Mouse (Mus musculus): ENCODE measurements around the gene C3. TPM values are rescaled to one million over a fixed set of nuclear protein-coding genes. Genes with fewer than 3 reads are reported as not detected.

Gene C3
- polyA plus RNA-seq, 1 experiment: 2.0 TPM

DNA sequence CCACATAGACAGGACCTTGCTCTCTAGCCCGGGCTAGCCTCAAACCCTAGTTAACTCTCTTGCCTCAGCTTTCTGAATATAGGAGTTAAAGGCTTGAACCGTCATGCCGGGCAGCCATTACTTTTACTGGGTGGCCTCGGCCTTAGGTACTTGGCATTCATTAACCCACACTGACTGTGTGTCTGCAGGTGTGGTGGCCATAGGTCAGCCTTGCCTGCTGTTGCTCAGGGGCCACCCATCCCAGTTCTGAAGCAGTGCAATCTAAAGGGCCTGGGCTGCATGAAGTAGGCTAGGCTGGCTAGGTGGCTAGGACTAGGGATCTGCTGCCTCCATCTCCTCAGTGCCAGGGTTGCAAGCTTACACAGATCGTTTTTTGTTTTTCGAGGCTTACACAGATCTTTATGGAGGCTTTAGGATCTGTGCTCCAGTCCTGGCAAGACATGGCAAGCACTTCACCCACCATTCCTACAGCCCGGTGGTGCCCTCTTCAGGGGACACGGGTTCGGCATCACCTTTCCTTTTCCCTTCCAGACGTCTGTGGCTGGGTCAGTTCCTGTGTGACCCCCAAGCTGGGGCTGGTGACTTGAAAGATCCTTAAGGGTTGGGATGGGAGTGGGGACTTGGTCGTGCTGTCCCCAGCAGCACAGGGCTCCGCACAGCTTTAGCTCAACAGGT is 6.5 kb upstream of the C3 start:
- no peak for TF ChIP-seq CTCF (IDR thresholded peaks at IDR 0.05; ENCODE audit: borderline replicate concordance, extremely low read depth, insufficient read depth, insufficient read length)
- no peak for TF ChIP-seq POLR2A (IDR thresholded peaks at IDR 0.05; ENCODE audit: borderline replicate concordance, extremely low read depth, insufficient read depth, insufficient read length, poor library complexity, severe bottlenecking)
- DNase-seq (ENCODE audit: low read depth): no peak

DNA sequence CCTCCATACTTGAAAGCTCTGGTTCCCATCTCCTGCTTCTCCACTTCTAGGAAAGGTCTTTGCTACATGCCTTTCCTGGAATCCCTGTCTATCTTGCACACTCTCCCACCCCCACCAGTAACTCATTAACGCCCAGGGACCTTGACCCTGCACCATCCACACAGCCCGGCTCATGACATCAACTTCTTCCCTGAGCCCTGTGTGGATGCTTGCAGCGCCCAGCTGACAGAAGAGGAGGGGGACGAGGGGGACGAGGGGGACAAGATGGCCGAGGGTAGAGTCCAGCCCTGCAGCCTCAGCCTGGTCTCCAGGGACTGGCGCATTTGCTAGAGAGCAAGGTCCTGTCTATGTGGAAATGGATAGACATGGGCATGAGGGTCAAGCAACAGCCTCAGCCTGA is 5.1 kb upstream of the C3 start:
- TF ChIP-seq CTCF (IDR thresholded peaks at IDR 0.05; ENCODE audit: borderline replicate concordance, extremely low read depth, insufficient read depth, insufficient read length) (no peak), POLR2A (IDR thresholded peaks at IDR 0.05; ENCODE audit: borderline replicate concordance, extremely low read depth, insufficient read depth, insufficient read length, poor library complexity, severe bottlenecking) (no peak)
- DNase-seq (ENCODE audit: low read depth): no peak

DNA sequence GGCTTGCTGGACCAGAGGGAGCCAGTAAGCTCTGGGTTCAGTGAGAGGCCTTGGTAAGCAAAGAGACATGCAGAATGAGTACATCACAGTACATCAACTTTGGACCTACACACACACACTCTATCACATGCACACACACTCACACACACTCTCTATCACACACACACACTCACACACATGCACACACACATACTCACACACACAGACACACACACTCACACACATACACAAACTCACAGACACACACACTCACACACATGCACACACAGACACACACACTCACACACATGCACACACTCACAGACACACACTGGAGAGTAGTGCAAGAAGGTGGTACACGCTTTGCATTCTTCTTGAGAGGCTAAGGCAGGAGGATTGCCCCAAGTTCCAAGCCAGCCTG is 4.3 kb upstream of the C3 start:
- no peak for DNase-seq (ENCODE audit: low read depth)
- TF ChIP-seq CTCF (IDR thresholded peaks at IDR 0.05; ENCODE audit: borderline replicate concordance, extremely low read depth, insufficient read depth, insufficient read length): no peak
- no peak for TF ChIP-seq POLR2A (IDR thresholded peaks at IDR 0.05; ENCODE audit: borderline replicate concordance, extremely low read depth, insufficient read depth, insufficient read length, poor library complexity, severe bottlenecking)

DNA sequence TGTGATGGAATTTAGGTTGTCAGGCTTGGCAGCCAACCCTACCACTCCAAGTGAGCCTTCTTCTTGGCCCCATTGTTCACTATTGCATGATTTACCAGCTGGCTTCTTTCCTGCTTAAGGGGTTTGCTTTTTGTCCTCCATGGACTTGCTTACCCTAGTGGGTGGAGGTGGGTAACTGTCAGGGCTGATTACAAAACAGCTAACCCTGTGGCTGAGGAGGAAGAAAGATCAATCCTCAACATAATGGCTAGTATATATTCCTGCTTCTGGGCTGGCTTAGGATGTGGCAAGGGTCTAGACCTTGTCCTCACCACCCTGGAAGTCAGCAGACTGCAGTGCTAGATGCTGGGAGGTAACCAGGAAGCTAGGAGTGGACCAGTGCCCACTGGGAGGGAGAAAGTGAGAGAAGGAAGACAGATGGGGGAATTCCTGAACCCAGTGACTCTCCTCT is 3.4 kb upstream of the C3 start:
- no peak for DNase-seq (ENCODE audit: low read depth)
- TF ChIP-seq POLR2A (IDR thresholded peaks at IDR 0.05; ENCODE audit: borderline replicate concordance, extremely low read depth, insufficient read depth, insufficient read length, poor library complexity, severe bottlenecking): no peak
- no peak for TF ChIP-seq CTCF (IDR thresholded peaks at IDR 0.05; ENCODE audit: borderline replicate concordance, extremely low read depth, insufficient read depth, insufficient read length)

DNA sequence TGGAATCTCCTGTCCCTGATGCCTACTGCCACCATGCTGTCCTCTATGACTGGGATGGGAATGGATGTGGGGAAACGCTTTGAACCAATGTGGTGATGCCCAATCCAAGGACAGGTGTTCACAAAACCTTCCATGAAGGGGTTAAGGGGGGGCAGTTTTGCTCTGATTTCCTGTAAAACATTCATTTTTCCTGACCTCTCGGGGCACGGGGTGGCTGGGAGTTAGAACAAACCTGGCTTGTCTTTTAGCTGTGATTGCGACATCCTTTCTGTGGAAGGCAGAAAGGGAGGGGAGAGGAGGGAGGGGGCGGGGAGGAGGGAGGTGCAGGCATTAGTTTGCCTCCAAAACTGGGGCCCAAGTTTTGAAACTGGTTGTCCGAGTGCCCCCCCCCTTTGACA is 2.8 kb upstream of the C3 start:
- TF ChIP-seq POLR2A (IDR thresholded peaks at IDR 0.05; ENCODE audit: borderline replicate concordance, extremely low read depth, insufficient read depth, insufficient read length, poor library complexity, severe bottlenecking): no peak
- no peak for TF ChIP-seq CTCF (IDR thresholded peaks at IDR 0.05; ENCODE audit: borderline replicate concordance, extremely low read depth, insufficient read depth, insufficient read length)
- no peak for DNase-seq (ENCODE audit: low read depth)

DNA sequence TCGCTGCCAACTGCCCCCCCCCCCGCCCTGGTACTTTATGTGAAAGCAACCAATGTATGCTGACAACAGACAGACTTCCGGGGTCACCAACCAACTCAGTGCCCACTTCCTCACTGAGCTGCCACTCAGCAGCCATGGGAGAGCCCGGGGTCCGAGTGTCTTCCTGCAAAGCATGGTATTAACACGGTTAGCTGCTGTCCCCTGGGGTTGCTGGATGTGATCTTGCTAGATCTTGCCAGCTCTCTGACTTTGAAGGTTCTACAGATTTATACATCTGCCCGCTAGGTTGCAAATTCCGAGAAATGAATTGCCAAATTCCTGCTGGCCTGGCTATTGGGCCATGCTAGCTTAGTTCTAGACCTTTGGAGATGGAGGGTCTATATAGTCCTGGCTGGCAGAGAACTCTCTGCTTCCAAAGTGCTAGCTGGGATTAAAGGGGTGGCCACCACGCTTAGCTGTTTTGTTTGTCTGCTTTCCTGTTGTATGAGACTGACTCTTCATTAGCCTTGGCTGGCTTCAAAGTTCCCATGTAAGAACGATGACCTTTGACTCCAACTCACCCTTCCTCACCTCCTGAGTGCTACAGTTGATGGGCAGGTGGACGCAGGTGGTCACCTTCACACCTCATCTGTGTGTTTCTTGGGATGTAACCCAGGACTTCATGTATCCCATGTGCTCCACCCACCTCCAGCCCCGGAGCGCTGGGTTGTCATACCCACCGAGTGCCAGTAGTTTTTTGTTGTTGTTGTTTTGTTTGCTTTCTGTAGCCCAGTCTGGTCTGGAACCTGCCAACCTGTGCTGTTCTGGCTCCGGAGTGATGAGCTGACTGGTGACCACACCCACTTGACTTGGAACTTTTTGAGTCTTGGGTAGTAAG is 2.2 kb upstream of the C3 start:
- no peak for TF ChIP-seq POLR2A (IDR thresholded peaks at IDR 0.05; ENCODE audit: borderline replicate concordance, extremely low read depth, insufficient read depth, insufficient read length, poor library complexity, severe bottlenecking)
- TF ChIP-seq CTCF (IDR thresholded peaks at IDR 0.05; ENCODE audit: borderline replicate concordance, extremely low read depth, insufficient read depth, insufficient read length): no peak

DNA sequence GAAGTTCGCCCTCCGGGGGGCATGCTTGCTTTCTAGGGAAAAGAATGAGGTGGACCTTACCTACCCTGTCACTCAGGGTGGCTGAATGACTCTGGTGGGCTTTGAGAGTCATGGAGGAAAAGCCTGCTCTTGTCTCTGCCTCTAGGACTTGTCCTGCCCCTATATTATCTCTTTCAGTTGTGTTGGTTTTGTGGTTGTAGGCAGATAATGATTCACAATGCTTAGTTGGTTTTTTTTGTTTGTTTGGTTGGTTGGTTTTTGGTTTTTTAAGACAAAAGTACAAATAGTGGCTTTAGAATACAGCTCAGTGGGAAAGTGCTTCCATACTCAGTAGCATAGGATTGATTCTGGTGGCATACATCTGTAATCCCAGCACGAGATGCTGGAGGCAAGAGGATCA is 937 bp upstream of the C3 start:
- no peak for DNase-seq (ENCODE audit: low read depth)
- TF ChIP-seq POLR2A (IDR thresholded peaks at IDR 0.05; ENCODE audit: borderline replicate concordance, extremely low read depth, insufficient read depth, insufficient read length, poor library complexity, severe bottlenecking) (no peak), CTCF (IDR thresholded peaks at IDR 0.05; ENCODE audit: borderline replicate concordance, extremely low read depth, insufficient read depth, insufficient read length) (no peak)

More for the DNA sequence above, 2.2 kb upstream of the C3 start:
- no peak for DNase-seq (ENCODE audit: low read depth)

DNA sequence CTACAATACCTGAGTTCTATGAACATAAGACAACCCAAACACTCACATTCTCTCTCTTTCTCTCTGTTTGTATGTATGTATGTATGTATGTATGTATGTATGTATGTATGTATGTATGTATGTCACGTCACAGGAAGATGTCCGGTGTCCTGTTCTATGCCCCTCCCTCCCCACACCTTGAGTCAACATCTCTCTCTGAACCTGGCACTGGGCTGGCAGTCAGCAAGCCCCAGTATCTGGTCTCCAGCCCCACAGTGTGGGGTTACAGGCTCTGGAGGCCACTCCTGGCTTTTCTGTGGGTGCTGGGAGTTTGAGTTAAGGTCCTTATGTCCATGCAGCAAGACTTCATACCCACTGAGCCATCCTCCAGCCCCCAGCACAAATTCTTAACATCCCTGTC is 468 bp downstream of the C3 start:
- no peak for TF ChIP-seq POLR2A (IDR thresholded peaks at IDR 0.05; ENCODE audit: borderline replicate concordance, extremely low read depth, insufficient read depth, insufficient read length, poor library complexity, severe bottlenecking)
- no peak for TF ChIP-seq CTCF (IDR thresholded peaks at IDR 0.05; ENCODE audit: borderline replicate concordance, extremely low read depth, insufficient read depth, insufficient read length)
- no peak for DNase-seq (ENCODE audit: low read depth)

DNA sequence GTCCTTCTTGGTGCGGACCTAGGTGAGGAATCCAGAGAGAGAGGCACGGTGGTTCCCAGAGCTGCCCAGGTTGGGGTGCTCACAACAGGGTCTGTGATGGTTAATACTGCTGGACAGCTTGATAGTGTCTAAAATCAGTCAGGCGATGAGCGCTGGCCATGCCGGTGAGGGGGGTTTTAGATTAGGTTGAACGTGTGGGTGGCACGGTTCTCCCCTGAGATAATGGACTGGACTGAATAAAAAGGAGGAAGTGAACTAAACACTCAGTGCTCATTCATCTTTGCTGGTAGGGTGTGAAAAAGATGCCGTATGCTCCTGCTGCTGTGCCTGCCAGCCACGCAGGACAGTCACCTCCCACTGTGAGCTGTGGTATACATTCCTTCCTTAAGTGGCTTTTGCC is 4.6 kb downstream of the C3 start:
- TF ChIP-seq CTCF (IDR thresholded peaks at IDR 0.05; ENCODE audit: borderline replicate concordance, extremely low read depth, insufficient read depth, insufficient read length): no peak
- no peak for TF ChIP-seq POLR2A (IDR thresholded peaks at IDR 0.05; ENCODE audit: borderline replicate concordance, extremely low read depth, insufficient read depth, insufficient read length, poor library complexity, severe bottlenecking)
- DNase-seq (ENCODE audit: low read depth): no peak

DNA sequence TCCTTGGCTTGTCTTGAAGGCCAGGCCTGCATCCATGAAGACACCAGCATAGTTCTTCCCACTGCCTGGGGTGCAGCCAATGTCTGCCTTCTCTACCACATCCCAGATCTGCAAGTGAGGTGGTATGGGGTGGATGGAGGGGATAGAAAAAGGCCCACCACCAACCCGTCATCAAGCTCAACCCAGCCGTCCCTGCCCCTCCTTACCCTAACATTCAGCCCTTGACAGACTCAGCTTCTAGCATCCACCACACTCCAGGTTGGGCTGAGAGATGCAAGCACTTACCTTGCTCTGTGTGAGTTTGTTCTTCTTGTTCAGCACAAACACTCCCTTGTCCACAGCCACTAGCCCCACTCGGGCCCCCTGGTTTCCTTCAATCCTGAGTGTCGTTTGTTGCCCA is 6.0 kb downstream of the C3 start:
- TF ChIP-seq CTCF (IDR thresholded peaks at IDR 0.05; ENCODE audit: borderline replicate concordance, extremely low read depth, insufficient read depth, insufficient read length): no peak
- no peak for TF ChIP-seq POLR2A (IDR thresholded peaks at IDR 0.05; ENCODE audit: borderline replicate concordance, extremely low read depth, insufficient read depth, insufficient read length, poor library complexity, severe bottlenecking)
- no peak for DNase-seq (ENCODE audit: low read depth)

DNA sequence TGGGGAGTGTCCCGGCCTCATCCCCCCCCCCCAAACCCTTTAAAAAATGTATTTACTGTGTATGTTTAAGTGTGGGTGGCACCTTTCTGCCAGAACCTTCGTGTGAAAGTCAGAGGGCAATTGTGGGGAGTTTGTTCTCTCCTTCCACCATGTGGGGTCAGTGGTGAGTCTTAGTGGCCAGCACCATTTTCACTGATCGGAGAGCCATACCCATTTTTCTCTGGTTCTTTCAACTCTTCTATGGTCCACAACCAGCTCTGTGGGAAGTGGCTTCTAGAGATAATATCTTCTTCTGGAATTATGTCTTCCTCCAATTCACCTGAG is 8.1 kb downstream of the C3 start:
- peak; percentile 22 for DNase-seq (ENCODE audit: low read depth)
- no peak for TF ChIP-seq POLR2A (IDR thresholded peaks at IDR 0.05; ENCODE audit: borderline replicate concordance, extremely low read depth, insufficient read depth, insufficient read length, poor library complexity, severe bottlenecking)
- peak; percentile 47; the same call in 1 of the 2 replicates for TF ChIP-seq CTCF (IDR thresholded peaks at IDR 0.05; ENCODE audit: borderline replicate concordance, extremely low read depth, insufficient read depth, insufficient read length)

Measured in brain, embryonic 14.5 days (tissue).